Mouse (Mus musculus): Measurements from ENCODE around the gene Khdc3.
"Not testable (repeated sequence)": the region's sequence is repeated elsewhere in the genome, so short reads cannot be mapped to it uniquely, and the experiment has no call there.

Khdc3 gene

GRCm38 (mm10) chr9:73102181-73102580 lies 545 bp downstream of the Khdc3 start, which contains the start of gene Gm20509:
Gm20509 (plus strand) TSS chr9:73102470.
- no peak for DNase-seq (ENCODE audit: low spot score)

GRCm38 (mm10) chr9:73103159-73103879 lies 1.7 kb downstream of the Khdc3 start:
- no peak for DNase-seq (ENCODE audit: low spot score)

GRCm38 (mm10) chr9:73103880-73104198 lies 2.2 kb downstream of the Khdc3 start:
- DNase-seq (ENCODE audit: low spot score) = no peak

DNA sequence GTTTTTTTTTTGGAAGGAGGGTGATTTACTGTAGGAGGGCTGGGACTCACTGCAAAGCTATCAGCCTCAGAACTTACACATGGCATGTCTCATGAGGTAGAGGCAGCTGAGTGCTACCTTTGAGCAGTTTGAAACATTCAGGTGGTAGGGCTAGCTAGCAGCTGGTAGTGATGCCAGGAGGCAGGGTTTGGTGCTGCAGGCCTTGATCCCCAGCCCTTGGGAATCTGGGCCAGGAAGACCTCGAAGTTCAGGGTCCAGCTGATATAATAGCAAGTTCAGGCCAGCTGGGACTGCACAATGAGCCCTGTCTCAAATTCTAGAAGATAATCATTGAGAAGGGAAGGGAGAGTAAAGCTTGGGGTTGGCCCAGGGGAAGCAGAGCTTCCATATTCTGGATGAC lies 3.5 kb downstream of the Khdc3 start:
- no peak for DNase-seq (ENCODE audit: low spot score)

- no peak for DNase-seq (ENCODE audit: low spot score)
Measured at GRCm38 (mm10) chr9:73105771-73106170, 4.1 kb downstream of the Khdc3 start.

- peak; percentile 91 for DNase-seq (ENCODE audit: low spot score)
Measured at GRCm38 (mm10) chr9:73112919-73113906, 11.6 kb downstream of the Khdc3 start, which contains the start of gene Rsl24d1. Rsl24d1 (plus strand) TSS chr9:73113426.

- DNase-seq (ENCODE audit: low spot score) = not testable (repeated sequence)
Measured at GRCm38 (mm10) chr9:73116704-73117103, 15.1 kb downstream of the Khdc3 start.

DNA sequence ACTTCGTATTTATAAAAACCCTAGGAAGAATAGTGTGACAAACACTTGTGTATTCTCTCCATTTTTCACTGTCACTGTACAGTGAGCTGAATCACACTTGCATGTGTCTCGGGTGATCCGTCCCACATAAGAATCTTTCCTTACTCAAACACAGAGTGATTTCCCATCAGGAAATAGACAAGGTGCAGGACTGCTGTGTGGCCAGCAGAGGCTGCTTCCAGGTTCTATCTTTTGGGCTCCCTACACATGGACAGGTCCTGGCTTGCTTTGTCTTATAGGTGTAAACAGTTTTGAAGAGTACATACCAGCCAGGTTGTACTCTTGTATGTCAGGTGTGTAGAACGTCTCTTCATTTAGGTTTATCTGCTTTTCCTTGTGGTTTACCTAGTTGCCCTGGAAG lies 16.4 kb downstream of the Khdc3 start:
- no peak for DNase-seq (ENCODE audit: low spot score)

- peak; percentile 34 for DNase-seq (ENCODE audit: low spot score)
Measured at GRCm38 (mm10) chr9:73121735-73122134, 20.1 kb downstream of the Khdc3 start.

DNA sequence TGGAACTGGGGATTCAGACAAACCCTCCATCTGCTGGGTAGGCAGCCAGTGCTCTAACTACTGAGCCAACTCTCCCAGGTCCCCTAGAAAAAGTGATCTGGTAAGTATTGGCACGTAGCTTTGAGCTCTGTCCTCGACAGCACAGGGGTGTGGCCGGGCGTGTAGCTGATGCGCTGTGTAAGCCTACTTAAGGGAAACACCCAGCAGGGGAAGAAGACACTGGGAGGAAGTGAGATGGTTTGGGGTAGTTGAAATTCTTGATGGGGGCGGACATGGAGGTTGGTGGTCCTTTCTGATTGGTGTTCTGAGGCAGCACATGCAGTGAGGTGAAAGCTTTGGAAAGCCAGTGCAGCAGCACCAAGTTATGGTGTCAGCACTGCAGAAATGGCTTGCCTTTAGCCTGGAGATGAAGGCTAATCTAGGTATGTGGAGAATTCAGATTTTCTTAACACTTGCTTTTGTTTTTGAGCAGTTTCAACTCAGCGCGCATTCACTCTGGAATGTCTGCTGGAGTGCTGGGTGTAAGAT lies 23.5 kb downstream of the Khdc3 start:
- no peak for DNase-seq (ENCODE audit: low spot score)

DNA sequence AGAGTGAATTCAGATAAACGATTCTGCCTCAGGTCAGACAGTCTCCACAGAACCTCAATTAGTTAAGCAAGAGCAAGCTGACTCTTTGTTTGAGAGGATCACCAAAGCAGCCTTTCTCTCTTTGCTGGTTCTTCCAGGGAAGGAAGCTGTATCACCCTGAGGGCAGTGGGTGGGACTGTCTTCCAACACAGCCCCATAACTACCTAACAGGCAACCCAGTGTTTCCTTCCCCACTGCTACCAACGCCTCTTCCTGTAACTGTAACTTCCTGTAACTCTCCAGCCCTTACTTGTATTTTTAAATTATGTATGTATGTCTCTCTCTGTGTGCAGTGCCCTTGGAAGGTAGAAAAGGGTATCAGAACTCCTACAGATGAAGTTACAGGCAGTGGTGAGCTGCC lies 25.8 kb downstream of the Khdc3 start:
- no peak for DNase-seq (ENCODE audit: low spot score)

DNA sequence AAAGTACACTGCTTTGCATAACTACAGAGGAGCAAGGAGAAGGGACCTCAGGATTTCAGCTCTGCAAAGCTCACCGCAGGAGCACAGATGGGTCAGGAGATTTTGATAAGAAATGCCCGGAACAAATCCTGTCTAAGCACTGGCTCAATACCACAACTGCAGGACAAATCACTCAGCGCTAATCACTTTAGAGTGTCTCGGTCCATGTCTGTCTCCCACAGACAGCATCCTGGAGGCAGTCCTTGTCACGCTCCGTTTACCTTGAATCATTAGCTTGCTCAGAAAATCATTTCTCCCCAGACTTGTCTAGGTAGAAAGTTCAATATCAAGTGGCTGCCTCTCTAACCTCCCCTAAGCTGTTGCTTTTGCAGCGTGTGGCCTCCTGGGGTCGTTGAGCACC lies 28.2 kb downstream of the Khdc3 start:
- no peak for DNase-seq (ENCODE audit: low spot score)

- no peak for DNase-seq (ENCODE audit: low spot score)
Measured at GRCm38 (mm10) chr9:73130529-73130928, 28.9 kb downstream of the Khdc3 start.

DNA sequence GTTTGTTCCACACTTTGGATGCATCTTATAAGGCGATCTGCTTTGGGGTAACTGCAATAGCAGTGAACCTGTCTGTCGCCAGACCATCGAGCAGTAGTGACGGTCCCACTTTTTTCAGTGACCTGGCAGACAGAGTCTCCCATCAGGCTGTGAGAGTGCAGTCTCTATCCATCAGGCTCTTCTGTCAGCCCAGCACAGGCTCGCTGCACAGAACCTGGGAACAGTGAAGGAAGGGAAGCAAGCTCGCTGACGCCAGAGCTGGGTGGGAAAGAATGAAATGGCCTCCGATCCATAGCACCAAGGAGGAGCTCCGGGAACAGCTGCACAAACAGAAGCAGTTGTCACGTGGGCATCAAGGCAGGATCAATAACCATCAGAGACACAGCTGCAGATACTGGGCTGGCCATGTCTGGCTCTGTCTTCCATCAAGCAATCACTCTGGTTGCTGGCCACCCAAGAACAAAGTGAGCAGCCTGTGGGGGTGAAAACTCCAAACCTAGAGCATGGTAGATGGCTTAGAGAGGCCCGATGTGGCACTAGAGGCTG lies 35.8 kb downstream of the Khdc3 start:
- no peak for DNase-seq (ENCODE audit: low spot score)
